Mouse (Mus musculus): ENCODE data around the gene Ring1.

Gene Ring1

GRCm38 (mm10) chr17:34024317-34024821 is at the start of gene Ring1:
Gene Ring1 (minus strand): TSS chr17:34024680.
- DNase-seq (ENCODE audit: low read depth in 2 of 2, low spot score in 2 of 2) = peak; percentile 80 to 81

- DNase-seq (ENCODE audit: low read depth in 2 of 2, low spot score in 2 of 2) = no peak
Observed at GRCm38 (mm10) chr17:34072091-34072490, 47.6 kb upstream of the Ring1 start.

- DNase-seq (ENCODE audit: low read depth in 2 of 2, low spot score in 2 of 2) = no peak
Observed at GRCm38 (mm10) chr17:34068864-34069263, 44.4 kb upstream of the Ring1 start.

GRCm38 (mm10) chr17:34057224-34057623 is 32.7 kb upstream of the Ring1 start:
- no peak for DNase-seq (ENCODE audit: low read depth in 2 of 2, low spot score in 2 of 2)

- no peak for DNase-seq (ENCODE audit: low read depth in 2 of 2, low spot score in 2 of 2)
Observed at GRCm38 (mm10) chr17:34047404-34048050, 23.0 kb upstream of the Ring1 start.

GRCm38 (mm10) chr17:34045941-34046340 is 21.5 kb upstream of the Ring1 start:
- no peak for DNase-seq (ENCODE audit: low read depth in 2 of 2, low spot score in 2 of 2)

- no peak for DNase-seq (ENCODE audit: low read depth in 2 of 2, low spot score in 2 of 2)
Observed at GRCm38 (mm10) chr17:34039562-34040450, 15.3 kb upstream of the Ring1 start.

- no peak for DNase-seq (ENCODE audit: low read depth in 2 of 2, low spot score in 2 of 2)
Observed at GRCm38 (mm10) chr17:34038878-34039561, 14.5 kb upstream of the Ring1 start, which contains the start of gene Col11a2. Gene Col11a2 (plus strand): TSS chr17:34039437.

GRCm38 (mm10) chr17:34038440-34038839 is 14.0 kb upstream of the Ring1 start:
- DNase-seq (ENCODE audit: low read depth in 2 of 2, low spot score in 2 of 2) = no peak

- no peak for DNase-seq (ENCODE audit: low read depth in 2 of 2, low spot score in 2 of 2)
Observed at GRCm38 (mm10) chr17:34037241-34037640, 12.8 kb upstream of the Ring1 start.

- no peak for DNase-seq (ENCODE audit: low read depth in 2 of 2, low spot score in 2 of 2)
Observed at GRCm38 (mm10) chr17:34036647-34037046, 12.2 kb upstream of the Ring1 start.

- DNase-seq (ENCODE audit: low read depth in 2 of 2, low spot score in 2 of 2) = no peak
Observed at GRCm38 (mm10) chr17:34035517-34035916, 11.0 kb upstream of the Ring1 start.

GRCm38 (mm10) chr17:34034064-34034463 is 9.6 kb upstream of the Ring1 start:
- peak; percentile 76 to 83 for DNase-seq (ENCODE audit: low read depth in 2 of 2, low spot score in 2 of 2)

- no peak for DNase-seq (ENCODE audit: low read depth in 2 of 2, low spot score in 2 of 2)
Observed at GRCm38 (mm10) chr17:34033441-34033840, 9.0 kb upstream of the Ring1 start.

- no peak for DNase-seq (ENCODE audit: low read depth in 2 of 2, low spot score in 2 of 2)
Observed at GRCm38 (mm10) chr17:34032806-34033205, 8.3 kb upstream of the Ring1 start.

- DNase-seq (ENCODE audit: low read depth in 2 of 2, low spot score in 2 of 2) = peak; percentile 48 to 51
Observed at GRCm38 (mm10) chr17:34032174-34032632, 7.7 kb upstream of the Ring1 start.

- peak; percentile 99 for DNase-seq (ENCODE audit: low read depth in 2 of 2, low spot score in 2 of 2)
Observed at GRCm38 (mm10) chr17:34031465-34032173, 7.1 kb upstream of the Ring1 start, which contains the start of the genes Slc39a7 and Rxrb. Gene Slc39a7 (minus strand): TSS chr17:34031682. Gene Rxrb (plus strand): TSS chr17:34031812.

GRCm38 (mm10) chr17:34030861-34031326 is 6.4 kb upstream of the Ring1 start:
- no peak for DNase-seq (ENCODE audit: low read depth in 2 of 2, low spot score in 2 of 2)

GRCm38 (mm10) chr17:34029890-34030595 is 5.6 kb upstream of the Ring1 start:
- DNase-seq (ENCODE audit: low read depth in 2 of 2, low spot score in 2 of 2) = no peak

All from CD8-positive naive resting alpha-beta T cell, adult 2 months (primary cell).